Comparison of ENCODE assay signal across 15 mouse cellular contexts in the genomic region with DNA sequence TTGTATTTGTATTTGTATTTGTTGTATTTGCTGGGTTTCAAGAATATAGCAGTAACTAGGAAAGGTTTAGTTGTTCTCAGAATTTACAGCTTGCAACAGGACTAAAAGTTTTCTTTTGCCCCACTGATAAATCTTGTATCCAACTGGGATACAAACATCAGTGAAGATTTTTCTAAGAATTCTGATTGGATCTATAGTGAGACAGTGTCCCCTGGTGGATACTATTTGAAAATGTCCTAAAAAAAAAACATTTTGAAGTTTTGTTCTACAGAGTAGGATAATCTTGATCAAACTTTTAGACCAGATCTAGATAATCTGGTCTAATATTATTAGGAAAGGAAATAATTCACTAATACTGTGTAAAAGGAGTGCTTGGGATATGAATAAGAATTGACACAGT.
DNase-seq lines count a peak whose midpoint lies in the region; ATAC-seq and TF ChIP-seq lines count a peak whose summit lies in the region.
"Had no signal": no experiment of that assay in that cellular context is flagged by ENCODE, and none has a peak within 500 bp of the region (broad histone marks: within the 10 kb centered on the region; RNA-seq: fewer than 3 reads in every experiment).

No protein-coding gene starts in this region.

- no peaks in the 10 kb centered on the region for H3K27me3 ChIP-seq in forebrain, embryonic 14.5 days (replicated peaks; ENCODE audit: control insufficient read depth, insufficient read depth, low read length)
- no peaks in the 10 kb centered on the region for H3K27me3 ChIP-seq in forebrain, embryonic 12.5 days
- no peaks in the 10 kb centered on the region for H3K27me3 ChIP-seq in kidney, postnatal 0 days (ENCODE audit: insufficient read depth, low read length)
- no peaks in the 10 kb centered on the region for H3K27me3 ChIP-seq in midbrain, embryonic 14.5 days (ENCODE audit: control insufficient read depth, insufficient read depth, low read length)
- no peaks in the 10 kb centered on the region for H3K27me3 ChIP-seq in midbrain, embryonic 13.5 days
- H3K27me3 ChIP-seq: forebrain, embryonic 15.5 days; neural tube, embryonic 12.5 days had no signal

- no peak overlapping the region for H3K27ac ChIP-seq in forebrain, embryonic 14.5 days (ENCODE audit: low read depth, low read length)
- H3K27ac ChIP-seq in forebrain, embryonic 12.5 days = no peak overlapping the region
- H3K27ac ChIP-seq in kidney, postnatal 0 days = no peak overlapping the region
- H3K27ac ChIP-seq in midbrain, embryonic 14.5 days (replicated peaks; ENCODE audit: low read depth, low read length) = no peak overlapping the region
- H3K27ac ChIP-seq in midbrain, embryonic 13.5 days = no peak overlapping the region
- H3K27ac ChIP-seq: forebrain, embryonic 15.5 days; liver, embryonic 14.5 days; neural tube, embryonic 12.5 days had no signal

- DNase-seq in forebrain, embryonic 14.5 days (ENCODE audit: low spot score) = peak; percentile 48
- peak; percentile 74 for DNase-seq in kidney, postnatal 0 days (ENCODE audit: low spot score)
- no peak for DNase-seq in kidney, postnatal 10 days
- peak; percentile 61 for DNase-seq in midbrain, embryonic 14.5 days
- peak; percentile 33 for DNase-seq in retina, postnatal 1 day
- DNase-seq in urinary bladder, postnatal 36 days (ENCODE audit: low spot score in 2 of 2) = no peak
- DNase-seq: cerebellum, adult 11 months; cerebellum, postnatal 36 days; thymus, adult 2 months had no signal

- peak; percentile 78 for TF ChIP-seq CTCF in kidney, postnatal 0 days (IDR thresholded peaks at IDR 0.05; ENCODE audit: low read depth)

- no peaks in the 10 kb centered on the region for H3K9me3 ChIP-seq in forebrain, embryonic 14.5 days (replicated peaks; ENCODE audit: control insufficient read depth, low read length)
- H3K9me3 ChIP-seq in forebrain, embryonic 12.5 days = no peaks in the 10 kb centered on the region
- H3K9me3 ChIP-seq in kidney, postnatal 0 days (replicated peaks; ENCODE audit: low read length) = no peaks in the 10 kb centered on the region
- H3K9me3 ChIP-seq in midbrain, embryonic 14.5 days (ENCODE audit: control insufficient read depth, low read length) = no peaks in the 10 kb centered on the region
- no peaks in the 10 kb centered on the region for H3K9me3 ChIP-seq in midbrain, embryonic 13.5 days
- H3K9me3 ChIP-seq: forebrain, embryonic 15.5 days; neural tube, embryonic 12.5 days had no signal

- H3K4me3 ChIP-seq in forebrain, embryonic 14.5 days (ENCODE audit: low read depth, low read length) = no peak overlapping the region
- no peak overlapping the region for H3K4me3 ChIP-seq in forebrain, embryonic 12.5 days (replicated peaks)
- H3K4me3 ChIP-seq in kidney, postnatal 0 days (replicated peaks; ENCODE audit: low read depth, low read length) = no peak overlapping the region
- H3K4me3 ChIP-seq in midbrain, embryonic 14.5 days (replicated peaks; ENCODE audit: low read depth, low read length) = no peak overlapping the region
- H3K4me3 ChIP-seq in midbrain, embryonic 13.5 days (replicated peaks) = no peak overlapping the region
- H3K4me3 ChIP-seq: forebrain, embryonic 15.5 days; neural tube, embryonic 12.5 days had no signal

- H3K4me2 ChIP-seq in forebrain, embryonic 14.5 days (ENCODE audit: low read length) = no peak overlapping the region
- no peak overlapping the region for H3K4me2 ChIP-seq in forebrain, embryonic 12.5 days
- no peak overlapping the region for H3K4me2 ChIP-seq in kidney, postnatal 0 days (ENCODE audit: low read length)
- no peak overlapping the region for H3K4me2 ChIP-seq in midbrain, embryonic 14.5 days (ENCODE audit: low read length)
- H3K4me2 ChIP-seq in midbrain, embryonic 13.5 days (replicated peaks) = no peak overlapping the region
- H3K4me2 ChIP-seq: forebrain, embryonic 15.5 days; neural tube, embryonic 12.5 days had no signal

- no peak for ATAC-seq in forebrain, embryonic 14.5 days
- ATAC-seq in forebrain, embryonic 12.5 days (ENCODE audit: low FRiP score) = no peak
- no peak for ATAC-seq in kidney, postnatal 0 days (replicated peaks; ENCODE audit: low FRiP score, low read depth)
- no peak for ATAC-seq in midbrain, embryonic 14.5 days (ENCODE audit: low FRiP score, low TSS enrichment)
- ATAC-seq in midbrain, embryonic 13.5 days = no peak
- ATAC-seq: forebrain, embryonic 15.5 days; inflammation-experienced regulatory T-cells, adult 6 months had no signal

- H3K4me1 ChIP-seq in forebrain, embryonic 14.5 days (ENCODE audit: control insufficient read depth, insufficient read depth, low read length) = no peaks in the 10 kb centered on the region
- no peaks in the 10 kb centered on the region for H3K4me1 ChIP-seq in forebrain, embryonic 12.5 days
- H3K4me1 ChIP-seq in kidney, postnatal 0 days (replicated peaks; ENCODE audit: insufficient read depth, low read length) = no peaks in the 10 kb centered on the region
- no peaks in the 10 kb centered on the region for H3K4me1 ChIP-seq in midbrain, embryonic 14.5 days (ENCODE audit: control insufficient read depth, insufficient read depth, low read length)
- no peaks in the 10 kb centered on the region for H3K4me1 ChIP-seq in midbrain, embryonic 13.5 days (replicated peaks)
- H3K4me1 ChIP-seq: forebrain, embryonic 15.5 days; neural tube, embryonic 12.5 days had no signal

- H3K9ac ChIP-seq in forebrain, embryonic 14.5 days (ENCODE audit: low read length) = no peak overlapping the region
- H3K9ac ChIP-seq in forebrain, embryonic 12.5 days = no peak overlapping the region
- H3K9ac ChIP-seq in kidney, postnatal 0 days (ENCODE audit: low read depth, low read length) = no peak overlapping the region
- no peak overlapping the region for H3K9ac ChIP-seq in midbrain, embryonic 14.5 days (replicated peaks; ENCODE audit: low read length)
- no peak overlapping the region for H3K9ac ChIP-seq in midbrain, embryonic 13.5 days (replicated peaks)
- H3K9ac ChIP-seq: forebrain, embryonic 15.5 days; liver, embryonic 14.5 days; neural tube, embryonic 12.5 days had no signal

- H3K36me3 ChIP-seq in forebrain, embryonic 14.5 days (ENCODE audit: control insufficient read depth, insufficient read depth, low read length) = no peaks in the 10 kb centered on the region
- no peaks in the 10 kb centered on the region for H3K36me3 ChIP-seq in forebrain, embryonic 12.5 days (replicated peaks)
- H3K36me3 ChIP-seq in kidney, postnatal 0 days (ENCODE audit: insufficient read depth, low read length) = 0 out of 2 replicates have a peak, but pooled peaks cover 10% of the 10 kb centered on the region
- no peaks in the 10 kb centered on the region for H3K36me3 ChIP-seq in midbrain, embryonic 14.5 days (ENCODE audit: control insufficient read depth, insufficient read depth, low read length)
- H3K36me3 ChIP-seq in midbrain, embryonic 13.5 days = no peaks in the 10 kb centered on the region
- H3K36me3 ChIP-seq: forebrain, embryonic 15.5 days; neural tube, embryonic 12.5 days had no signal

Comparison
In these comparisons a context has a peak if more than half of its experiments do, and no peak if none do; other contexts are left out.
1. DNase-seq: peak in forebrain, embryonic 14.5 days (single experiment), kidney, postnatal 0 days (single experiment), midbrain, embryonic 14.5 days (single experiment) and retina, postnatal 1 day (single experiment); none in kidney, postnatal 10 days (single experiment) and urinary bladder, postnatal 36 days (0 of 2).